Mouse (Mus musculus): ENCODE results near the gene Cyp11a1.

GRCm38 (mm10) chr9:58040977-58041376 lies 34.8 kb downstream of the Cyp11a1 start:
- no peak for TF ChIP-seq CTCF (IDR thresholded peaks at IDR 0.05; ENCODE audit: low read depth, low read length)
- TF ChIP-seq POLR2A (IDR thresholded peaks at IDR 0.05; ENCODE audit: insufficient read depth, low read length) = no peak
